In genomic region chr1:88547172-88547571, GRCm38 (mm10) we compare ENCODE assay signal across 34 mouse cellular contexts. TPM values are rescaled to one million over a fixed set of nuclear protein-coding genes. Genes with fewer than 3 reads are reported as not detected.
"Had no signal": no experiment of that assay in that cellular context is flagged by ENCODE, and none has a peak within 500 bp of the region (broad histone marks: within the 10 kb centered on the region; RNA-seq: fewer than 3 reads in every experiment).

No protein-coding gene starts in this region.

- H3K4me3 ChIP-seq: heart, adult 2 months; heart, embryonic 13.5 days; heart, embryonic 15.5 days; hindbrain, embryonic 13.5 days; hindbrain, embryonic 15.5 days; kidney, embryonic 15.5 days; left cerebral cortex, adult 2 months; limb, embryonic 13.5 days; limb, embryonic 15.5 days had no signal

- DNase-seq: forebrain, postnatal 0 days; gastrocnemius, postnatal 14 days; gastrocnemius, postnatal 36 days; heart, adult 11 months; heart, adult 2 months; heart, postnatal 14 days; heart, postnatal 36 days; kidney, adult 11 months; kidney, adult 2 months; kidney, adult 9 months; kidney, postnatal 14 days; kidney, postnatal 36 days; layer of hippocampus, adult 9-11 months; layer of hippocampus, postnatal 36 days had no signal

- H3K27ac ChIP-seq: heart, adult 2 months; heart, embryonic 13.5 days; heart, embryonic 15.5 days; hindbrain, embryonic 13.5 days; hindbrain, embryonic 15.5 days; hindbrain, postnatal 0 days; kidney, embryonic 15.5 days; kidney, postnatal 0 days; left cerebral cortex, adult 2 months; limb, embryonic 13.5 days; limb, embryonic 15.5 days had no signal

- H3K36me3 ChIP-seq: heart, embryonic 13.5 days; heart, embryonic 15.5 days; hindbrain, embryonic 13.5 days; hindbrain, embryonic 15.5 days; kidney, embryonic 15.5 days; limb, embryonic 13.5 days; limb, embryonic 15.5 days had no signal

- H3K27me3 ChIP-seq: heart, embryonic 13.5 days; heart, embryonic 15.5 days; hindbrain, embryonic 15.5 days; kidney, embryonic 15.5 days; limb, embryonic 13.5 days; limb, embryonic 15.5 days had no signal

- H3K4me1 ChIP-seq: heart, embryonic 13.5 days; heart, embryonic 15.5 days; hindbrain, embryonic 13.5 days; hindbrain, embryonic 15.5 days; kidney, embryonic 15.5 days; limb, embryonic 13.5 days; limb, embryonic 15.5 days had no signal

RNA-seq across cellular contexts. Expression of gene Glrp1, which starts 37.3 kb away (rescaled TPM):
- total RNA-seq: gastrocnemius, adult 18-20 months; gastrocnemius, adult 8-10 months; gastrocnemius, postnatal 14 days; gastrocnemius, postnatal 36 days; heart, postnatal 14 days; heart, postnatal 36 days; hindbrain, postnatal 0 days; layer of hippocampus, adult 18-20 months; layer of hippocampus, postnatal 14 days; layer of hippocampus, postnatal 36 days; left cerebral cortex, adult 2 months; left cerebral cortex, postnatal 25 days had no signal
- polyA plus RNA-seq: hindbrain, embryonic 11.5 days; hindbrain, embryonic 13.5 days; hindbrain, embryonic 15.5 days; hindbrain, postnatal 0 days; intestine, embryonic 14.5 days; intestine, embryonic 16.5 days; kidney, adult 2 months; kidney, embryonic 15.5 days; large intestine, adult 2 months; limb, embryonic 11.5 days; limb, embryonic 13.5 days; limb, embryonic 15.5 days had no signal
